Mouse (Mus musculus): ENCODE measurements around the gene Pdzrn3. TPM values are rescaled to one million over a fixed set of nuclear protein-coding genes. Genes with fewer than 3 reads are reported as not detected.

Gene Pdzrn3
- polyA plus RNA-seq, 1 experiment from 2014 or later, result 22.9 TPM

DNA sequence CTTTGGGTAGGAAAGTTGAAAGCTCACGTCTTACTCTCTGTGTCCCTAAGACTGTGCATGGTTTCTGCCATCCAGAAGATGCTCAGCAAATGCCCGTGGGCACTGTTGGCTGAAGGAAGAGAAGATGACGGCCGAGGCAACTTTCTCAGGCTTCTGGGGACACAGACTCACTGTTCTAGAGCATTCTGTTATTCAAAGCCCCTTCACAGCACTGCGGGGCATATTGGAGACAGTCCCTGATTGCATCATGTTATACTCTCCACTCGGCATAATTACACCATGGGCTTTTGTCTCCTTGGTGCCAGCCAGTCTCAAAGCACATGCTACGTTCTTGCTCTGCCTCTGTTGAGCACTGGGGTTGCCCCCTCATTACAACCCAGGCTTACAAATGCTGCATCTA, 7.8 kb upstream of the Pdzrn3 start:
- no peak overlapping the region for H3K4me2 ChIP-seq
- H3K36me3 ChIP-seq, result no peaks in the 10 kb centered on the region
- 54% methylated on average over 7 of the region's 7 CpGs for WGBS
- H3K4me3 ChIP-seq (replicated peaks), result no peak overlapping the region
- no peaks in the 10 kb centered on the region for H3K9me3 ChIP-seq (replicated peaks)
- H3K4me1 ChIP-seq, result no peaks in the 10 kb centered on the region
- peak overlapping the region; percentile 43 for H3K27ac ChIP-seq (replicated peaks)
- no peaks in the 10 kb centered on the region for H3K27me3 ChIP-seq (replicated peaks)
- ATAC-seq (ENCODE audit: low FRiP score), result peak; percentile 88
- H3K9ac ChIP-seq (replicated peaks), result no peak overlapping the region

DNA sequence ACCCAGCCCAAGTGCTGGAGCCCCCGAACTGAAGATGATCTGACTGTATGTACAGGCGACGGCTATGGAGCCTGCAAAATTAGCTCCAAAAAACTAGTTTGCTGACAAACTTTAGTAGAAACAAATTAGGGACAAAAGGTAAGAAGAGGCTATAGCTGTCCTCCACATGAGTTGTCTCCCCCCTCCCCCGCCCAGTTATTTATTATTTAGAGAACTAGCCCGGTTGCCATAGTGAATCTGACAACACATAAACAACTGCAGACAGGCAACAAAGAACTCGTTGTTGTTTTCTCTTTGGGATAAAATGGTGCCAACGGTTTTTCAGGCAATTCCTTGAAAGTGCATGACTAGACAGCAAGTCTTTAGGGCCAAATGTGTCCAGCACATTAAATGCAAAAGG, 7.3 kb upstream of the Pdzrn3 start:
- Histone ChIP-seq H3K4me2 (no peak overlapping the region), H3K27me3 (replicated peaks) (peaks cover under 1% of the 10 kb centered on the region; the same call in 1 of the 2 replicates), H3K9me3 (replicated peaks) (no peaks in the 10 kb centered on the region), H3K9ac (replicated peaks) (no peak overlapping the region), H3K27ac (replicated peaks) (peak overlapping the region; percentile 54; the same call in 1 of the 2 replicates), H3K4me3 (replicated peaks) (no peak overlapping the region), H3K4me1 (no peaks in the 10 kb centered on the region), H3K36me3 (no peaks in the 10 kb centered on the region)
- peak; percentile 65; the same call in 1 of the 2 replicates for ATAC-seq (ENCODE audit: low FRiP score)
- WGBS, result 50% methylated on average over 7 of the region's 7 CpGs

DNA sequence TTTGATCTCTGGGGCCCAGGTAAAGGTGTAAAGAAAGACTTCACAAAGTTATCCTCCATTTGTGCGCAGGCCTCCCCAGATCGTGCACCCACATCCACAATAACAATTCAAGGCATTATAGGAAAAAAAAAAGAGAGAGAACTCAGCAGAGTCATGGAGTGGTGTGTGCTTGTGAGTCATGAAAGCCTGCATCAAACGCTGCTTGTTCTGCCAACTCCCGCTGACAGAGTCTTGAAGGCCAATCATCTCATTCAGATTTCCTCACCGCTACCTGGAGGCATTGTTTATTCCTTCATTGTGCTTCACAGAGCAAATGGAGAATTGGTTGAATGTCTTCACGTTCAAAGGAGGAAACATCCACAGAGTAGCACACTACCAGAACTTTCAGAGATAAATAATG, 6.8 kb upstream of the Pdzrn3 start:
- 67% methylated on average over 6 of the region's 6 CpGs for WGBS
- Histone ChIP-seq H3K4me1 (no peaks in the 10 kb centered on the region), H3K4me2 (no peak overlapping the region), H3K9ac (replicated peaks) (no peak overlapping the region), H3K36me3 (no peaks in the 10 kb centered on the region), H3K27me3 (replicated peaks) (peaks cover 3% of the 10 kb centered on the region; the same call in 1 of the 2 replicates), H3K27ac (replicated peaks) (peak overlapping the region; percentile 54; the same call in 1 of the 2 replicates), H3K9me3 (replicated peaks) (no peaks in the 10 kb centered on the region), H3K4me3 (replicated peaks) (no peak overlapping the region)
- no peak for ATAC-seq (ENCODE audit: low FRiP score)

DNA sequence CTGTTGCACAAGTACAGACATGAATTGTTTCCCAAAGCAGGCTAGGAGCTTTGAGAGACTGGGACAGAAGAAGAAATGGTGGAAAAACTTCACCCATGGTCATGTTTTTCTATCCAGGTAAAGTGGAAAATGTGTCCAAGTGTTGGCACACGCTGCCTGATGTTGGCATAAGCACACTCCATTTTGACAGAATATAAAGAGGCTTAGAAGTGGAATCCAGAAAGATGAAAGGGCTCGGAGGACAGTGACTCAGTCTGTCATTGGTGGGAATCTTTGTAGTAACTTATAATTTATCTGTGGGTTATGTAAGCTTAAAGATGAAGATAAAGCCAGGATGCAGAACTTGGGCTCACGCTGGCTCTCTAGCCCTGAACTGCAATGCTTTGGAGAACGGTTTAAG, 5.2 kb upstream of the Pdzrn3 start:
- 85% methylated on average over 4 of the region's 4 CpGs for WGBS
- H3K9ac ChIP-seq (replicated peaks), result no peak overlapping the region
- no peak overlapping the region for H3K4me2 ChIP-seq
- ATAC-seq (ENCODE audit: low FRiP score), result no peak
- H3K27ac ChIP-seq (replicated peaks), result no peak overlapping the region
- H3K36me3 ChIP-seq, result no peaks in the 10 kb centered on the region
- no peaks in the 10 kb centered on the region for H3K9me3 ChIP-seq (replicated peaks)
- H3K4me1 ChIP-seq, result peaks cover 6% of the 10 kb centered on the region
- H3K27me3 ChIP-seq (replicated peaks), result peaks cover 3% of the 10 kb centered on the region; the same call in 1 of the 2 replicates
- H3K4me3 ChIP-seq (replicated peaks), result no peak overlapping the region

DNA sequence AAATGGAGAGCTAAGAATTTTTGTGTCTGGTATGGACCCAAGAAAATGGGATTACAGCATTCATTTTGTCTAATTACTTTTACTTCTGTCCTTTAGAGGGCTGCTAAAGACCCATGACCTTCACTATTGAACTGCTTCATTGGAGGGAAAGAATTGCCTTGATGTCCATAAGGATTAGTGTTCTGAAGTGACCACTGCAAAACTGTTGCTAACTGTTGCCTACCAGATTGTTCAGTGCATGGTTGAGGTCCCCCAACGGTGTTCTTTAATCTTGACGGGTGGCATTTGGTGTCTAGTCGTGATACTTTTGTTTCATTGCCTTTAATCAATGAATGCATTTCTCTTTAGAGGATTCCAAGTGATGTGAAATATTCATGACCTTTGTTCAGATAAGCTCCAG, 1.8 kb upstream of the Pdzrn3 start:
- 57% methylated on average over 3 of the region's 3 CpGs for WGBS
- no peak for ATAC-seq (ENCODE audit: low FRiP score)
- peaks cover 28% of the 10 kb centered on the region for H3K4me1 ChIP-seq
- H3K4me2 ChIP-seq, result no peak overlapping the region
- H3K27me3 ChIP-seq (replicated peaks), result peaks cover 13% of the 10 kb centered on the region
- H3K4me3 ChIP-seq (replicated peaks), result no peak overlapping the region
- no peaks in the 10 kb centered on the region for H3K9me3 ChIP-seq (replicated peaks)
- no peaks in the 10 kb centered on the region for H3K36me3 ChIP-seq
- no peak overlapping the region for H3K9ac ChIP-seq (replicated peaks)
- no peak overlapping the region for H3K27ac ChIP-seq (replicated peaks)

DNA sequence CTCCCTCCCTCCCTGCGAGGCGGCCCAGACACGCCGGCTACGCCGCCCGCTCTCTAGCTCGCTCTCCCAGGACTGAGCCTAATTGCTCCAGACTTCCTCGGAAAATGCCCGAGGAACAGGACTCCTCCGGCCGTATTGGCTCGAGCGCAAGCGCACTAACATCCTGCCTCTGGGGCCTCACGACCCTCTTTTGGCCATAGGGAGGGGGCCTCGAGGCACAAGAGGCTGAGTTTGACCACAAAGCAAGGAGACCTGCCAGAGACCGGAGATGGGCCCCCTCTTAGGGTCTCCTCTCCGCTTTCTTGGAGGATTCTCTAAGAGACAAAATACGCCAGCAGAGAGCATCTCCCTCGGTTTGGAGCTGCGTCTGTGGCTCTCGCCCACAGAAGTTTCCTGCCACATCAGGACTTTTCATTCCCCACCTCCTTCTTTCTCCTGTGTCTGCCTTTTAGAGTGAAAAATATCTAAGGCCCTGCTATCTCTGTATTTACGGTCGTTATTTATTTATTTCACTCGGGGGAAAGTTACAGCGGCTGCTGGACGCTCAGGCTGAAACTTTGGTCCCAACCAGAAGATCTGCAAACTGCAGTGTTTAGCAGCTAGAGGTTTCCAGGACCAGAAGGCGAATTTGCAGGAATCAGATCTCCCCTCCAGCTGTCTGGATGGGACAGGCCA, 375 bp upstream of the Pdzrn3 start:
- Histone ChIP-seq H3K27ac (replicated peaks) (peak overlapping the region; percentile 70), H3K27me3 (replicated peaks) (peaks cover 13% of the 10 kb centered on the region), H3K36me3 (no peaks in the 10 kb centered on the region), H3K4me2 (peak overlapping the region; percentile 99), H3K4me1 (peaks cover 35% of the 10 kb centered on the region), H3K9ac (replicated peaks) (peak overlapping the region; percentile 55), H3K9me3 (replicated peaks) (no peaks in the 10 kb centered on the region), H3K4me3 (replicated peaks) (peak overlapping the region; percentile 52)
- peak; percentile 85 for ATAC-seq (ENCODE audit: low FRiP score)
- under 1% methylated on average over 29 of the region's 29 CpGs for WGBS

DNA sequence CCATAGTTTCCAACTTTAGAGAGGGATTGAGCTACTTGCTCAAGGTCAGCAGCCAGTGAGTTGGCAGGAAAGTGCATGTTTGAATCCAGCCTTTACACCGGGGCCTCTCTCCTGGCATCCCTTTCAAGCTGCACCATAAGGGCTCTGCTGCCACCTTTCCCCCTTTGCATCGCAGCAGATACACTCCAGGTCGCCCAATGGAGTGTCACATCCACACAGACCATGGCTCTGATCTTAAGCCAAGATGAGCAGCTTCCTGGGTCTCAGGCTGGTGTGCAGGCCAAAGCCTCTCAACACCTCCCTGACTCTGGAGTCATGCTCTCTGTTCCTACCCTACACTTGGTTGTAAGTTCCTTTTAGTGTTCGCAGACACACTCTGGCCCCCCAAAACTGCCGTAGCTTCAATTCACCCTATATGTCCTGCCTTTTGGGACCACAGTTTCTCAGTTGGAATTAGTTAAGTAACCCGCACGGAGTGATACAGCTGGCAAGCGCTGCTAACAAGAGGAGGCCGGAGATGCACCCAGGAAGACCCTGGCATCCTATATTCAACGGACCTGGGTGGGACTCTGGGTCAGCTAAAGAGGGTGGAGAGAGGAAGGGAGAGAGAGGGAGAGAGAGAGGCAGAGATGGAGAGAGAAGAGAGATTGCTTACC, 1.1 kb downstream of the Pdzrn3 start:
- peak overlapping the region; percentile 70 for H3K27ac ChIP-seq (replicated peaks)
- no peak for ATAC-seq (ENCODE audit: low FRiP score)

DNA sequence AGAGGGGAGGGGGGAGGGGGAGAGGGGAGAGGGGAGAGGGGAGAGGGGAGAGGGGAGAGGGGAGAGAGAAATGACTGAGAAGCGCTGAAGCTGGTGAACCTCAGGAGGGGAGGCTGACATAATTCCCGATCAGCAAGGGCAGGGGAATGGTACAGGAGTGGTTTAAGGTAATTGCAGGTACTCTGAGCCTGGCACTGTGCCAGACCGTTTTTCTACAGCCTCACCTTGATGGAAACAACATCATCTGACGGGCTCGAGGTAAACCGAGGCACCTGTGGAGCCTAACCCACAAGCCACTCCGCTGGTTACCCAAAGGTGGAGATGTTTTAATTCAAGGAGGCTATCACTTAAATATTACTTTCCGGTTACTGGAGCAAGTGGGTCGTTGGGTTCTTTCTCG, 1.6 kb downstream of the Pdzrn3 start:
- H3K9me3 ChIP-seq (replicated peaks), result no peaks in the 10 kb centered on the region
- H3K27me3 ChIP-seq (replicated peaks), result peaks cover 13% of the 10 kb centered on the region
- H3K4me3 ChIP-seq (replicated peaks), result peak overlapping the region; percentile 52

More for the DNA sequence above, 1.1 kb downstream of the Pdzrn3 start:
- Histone ChIP-seq H3K9ac (replicated peaks) (peak overlapping the region; percentile 55), H3K4me2 (peak overlapping the region; percentile 99), H3K36me3 (no peaks in the 10 kb centered on the region), H3K27me3 (replicated peaks) (peaks cover 13% of the 10 kb centered on the region), H3K4me1 (peaks cover 35% of the 10 kb centered on the region), H3K9me3 (replicated peaks) (no peaks in the 10 kb centered on the region), H3K4me3 (replicated peaks) (peak overlapping the region; percentile 52)
- WGBS, result 2% methylated on average over 10 of the region's 10 CpGs

DNA sequence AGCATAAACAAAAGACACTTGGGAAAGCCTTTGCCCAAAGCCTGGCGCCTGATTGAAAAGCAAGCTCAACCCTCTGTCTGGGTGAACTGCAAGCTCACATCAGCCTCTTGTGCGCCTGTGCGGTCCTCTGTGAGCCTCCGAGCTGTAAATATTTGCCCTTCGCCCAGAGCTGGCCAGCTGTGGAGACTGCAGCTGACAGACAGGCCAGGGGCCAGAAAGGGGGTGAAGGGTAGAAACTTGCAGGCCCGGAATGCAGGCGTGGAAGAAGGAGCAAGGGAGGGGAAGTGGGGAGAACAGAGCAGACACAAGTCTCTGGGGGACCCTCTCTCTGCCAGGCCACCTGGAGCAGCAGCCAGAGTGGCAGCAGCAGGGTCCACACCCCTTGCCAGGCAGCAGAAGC, 3.0 kb downstream of the Pdzrn3 start:
- no peaks in the 10 kb centered on the region for H3K9me3 ChIP-seq (replicated peaks)
- peaks cover 35% of the 10 kb centered on the region for H3K4me1 ChIP-seq
- H3K36me3 ChIP-seq, result no peaks in the 10 kb centered on the region
- peak overlapping the region; percentile 48 for H3K4me2 ChIP-seq
- no peak overlapping the region for H3K9ac ChIP-seq (replicated peaks)
- peak overlapping the region; percentile 18 for H3K4me3 ChIP-seq (replicated peaks)
- H3K27ac ChIP-seq (replicated peaks), result peak overlapping the region; percentile 38; the same call in 1 of the 2 replicates
- 7% methylated on average over 7 of the region's 7 CpGs for WGBS
- peaks cover 10% of the 10 kb centered on the region for H3K27me3 ChIP-seq (replicated peaks)
- no peak for ATAC-seq (ENCODE audit: low FRiP score)

More for the DNA sequence above, 1.6 kb downstream of the Pdzrn3 start:
- Histone ChIP-seq H3K36me3 (no peaks in the 10 kb centered on the region), H3K4me2 (peak overlapping the region; percentile 99), H3K9ac (replicated peaks) (peak overlapping the region; percentile 55), H3K4me1 (peaks cover 35% of the 10 kb centered on the region), H3K27ac (replicated peaks) (0 out of 2 replicates have a peak overlapping the region, but pooled peaks have one; percentile 70)
- ATAC-seq (ENCODE audit: low FRiP score), result no peak
- 39% methylated on average over 10 of the region's 10 CpGs for WGBS

DNA sequence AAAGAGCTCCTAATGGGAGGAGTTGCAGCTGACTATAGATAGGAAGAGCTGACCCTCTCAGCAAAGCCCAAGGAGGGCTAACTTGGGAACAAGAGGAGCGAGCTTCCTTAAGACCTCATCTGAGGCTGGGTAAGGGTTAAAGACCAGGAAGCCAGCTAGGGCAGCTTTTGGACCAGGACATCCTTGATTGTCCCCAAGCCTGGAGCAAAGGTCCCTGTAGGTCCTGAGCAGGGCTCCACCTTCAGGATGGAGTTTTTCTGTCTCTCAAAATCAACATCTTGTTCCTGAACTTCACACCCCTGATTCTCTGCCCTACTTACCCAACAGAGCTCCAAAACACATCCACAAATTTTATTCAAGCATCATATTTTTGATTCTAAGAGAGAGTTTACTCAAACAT, 3.5 kb downstream of the Pdzrn3 start:
- WGBS, result 74% methylated on average over 1 of the region's 1 CpGs
- Histone ChIP-seq H3K36me3 (no peaks in the 10 kb centered on the region), H3K4me2 (peak overlapping the region; percentile 48), H3K9ac (replicated peaks) (no peak overlapping the region), H3K4me3 (replicated peaks) (no peak overlapping the region), H3K4me1 (peaks cover 35% of the 10 kb centered on the region), H3K9me3 (replicated peaks) (no peaks in the 10 kb centered on the region), H3K27me3 (replicated peaks) (peaks cover 10% of the 10 kb centered on the region), H3K27ac (replicated peaks) (no peak overlapping the region)
- no peak for ATAC-seq (ENCODE audit: low FRiP score)

DNA sequence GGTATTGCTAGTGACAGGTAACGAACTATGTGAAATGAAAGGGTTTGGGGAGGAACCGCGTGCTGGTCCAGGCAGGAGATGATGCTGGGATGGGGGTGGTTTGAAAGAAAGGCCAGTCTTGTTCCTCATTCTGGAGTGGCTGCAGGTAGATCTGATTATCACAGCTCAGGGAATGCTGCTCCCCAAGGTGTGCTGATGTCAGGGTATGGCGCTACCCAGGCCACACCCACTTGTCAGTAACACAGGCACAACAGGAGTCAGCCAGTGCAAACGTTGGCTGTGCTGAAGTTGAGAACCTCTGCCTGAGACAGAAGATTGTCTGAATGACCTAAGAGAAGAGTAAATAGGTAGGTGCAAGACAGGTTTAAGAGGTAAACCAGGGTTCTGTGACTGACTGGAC, 4.7 kb downstream of the Pdzrn3 start:
- no peak overlapping the region for H3K4me2 ChIP-seq
- no peak for ATAC-seq (ENCODE audit: low FRiP score)
- peaks cover 30% of the 10 kb centered on the region for H3K4me1 ChIP-seq
- WGBS, result 83% methylated on average over 5 of the region's 5 CpGs
- no peak overlapping the region for H3K4me3 ChIP-seq (replicated peaks)
- H3K9me3 ChIP-seq (replicated peaks), result no peaks in the 10 kb centered on the region
- no peak overlapping the region for H3K9ac ChIP-seq (replicated peaks)
- H3K36me3 ChIP-seq, result no peaks in the 10 kb centered on the region
- peaks cover 10% of the 10 kb centered on the region for H3K27me3 ChIP-seq (replicated peaks)
- no peak overlapping the region for H3K27ac ChIP-seq (replicated peaks)
